In the genomic region with DNA sequence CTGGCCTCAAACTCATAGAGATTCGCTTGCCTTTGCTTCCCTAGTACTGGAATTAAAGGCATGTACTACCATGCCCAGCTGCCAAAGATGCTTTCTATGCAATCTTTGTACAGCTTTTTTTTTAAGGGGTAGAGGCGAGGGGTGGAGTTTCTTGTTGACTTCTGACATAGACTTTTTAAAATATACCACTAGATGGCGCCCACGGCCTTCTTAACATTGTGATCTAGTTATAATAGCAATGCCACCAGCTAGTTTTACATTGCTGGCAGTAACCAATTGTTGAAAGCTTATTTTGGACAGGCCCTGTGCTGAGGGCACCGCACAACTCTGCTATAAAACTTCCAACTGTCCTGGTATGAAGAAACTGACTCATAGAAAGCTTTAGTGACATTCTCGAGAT, we compare ENCODE assay signal across 8 mouse cellular contexts. TPM values are rescaled to one million over a fixed set of nuclear protein-coding genes. Genes with fewer than 3 reads are reported as not detected.
DNase-seq lines count a peak whose midpoint lies in the region; ATAC-seq lines count a peak whose summit lies in the region.

No protein-coding gene starts in this region.

- no peak overlapping the region for H3K4me2 ChIP-seq in limb, embryonic 11.5 days (ENCODE audit: low read depth, severe bottlenecking)

- peak; percentile 21 for DNase-seq in 3134 (ENCODE audit: extremely low read depth, insufficient read length, low spot score)
- peak; percentile 26 for DNase-seq in c-Kit-negative CD71-positive TER-119-positive erythroid progenitor cells, embryonic 14.5 days (ENCODE audit: low read depth, low spot score)
- peak; percentile 28 for DNase-seq in forebrain, embryonic 10.5 days (ENCODE audit: extremely low spot score, low spot score)
- DNase-seq in hindlimb bud, embryonic 11.5 days (ENCODE audit: extremely low spot score, low read depth, low spot score), result peak; percentile 46
- DNase-seq in limb, embryonic 11.5 days (ENCODE audit: low spot score), result peak; percentile 71
- peak; percentile 41 to 64 for DNase-seq in natural killer cell, adult 2 months (ENCODE audit: low spot score in 2 of 2)
- DNase-seq in frontal cortex, postnatal 14 days (ENCODE audit: low spot score in 2 of 2), result no peak

- no peak overlapping the region for H3K9ac ChIP-seq in limb, embryonic 11.5 days (ENCODE audit: low read length)

- no peaks in the 10 kb centered on the region for H3K27me3 ChIP-seq in forebrain, embryonic 10.5 days (ENCODE audit: poor library complexity, severe bottlenecking)
- no peaks in the 10 kb centered on the region for H3K27me3 ChIP-seq in limb, embryonic 11.5 days (ENCODE audit: control insufficient read depth, insufficient read depth, low read length)

- no peaks in the 10 kb centered on the region for H3K4me1 ChIP-seq in forebrain, embryonic 10.5 days
- H3K4me1 ChIP-seq in limb, embryonic 11.5 days (ENCODE audit: control insufficient read depth, insufficient read depth, low read length), result no peaks in the 10 kb centered on the region

- WGBS in forebrain, embryonic 10.5 days, result 21% methylated on average over 6 of the region's 6 CpGs
- 18% methylated on average over 6 of the region's 6 CpGs for WGBS in limb, embryonic 11.5 days

- H3K27ac ChIP-seq in forebrain, embryonic 10.5 days, result no peak overlapping the region
- H3K27ac ChIP-seq in limb, embryonic 11.5 days (replicated peaks; ENCODE audit: low read depth, low read length), result no peak overlapping the region

- H3K36me3 ChIP-seq in forebrain, embryonic 10.5 days (replicated peaks), result no peaks in the 10 kb centered on the region
- no peaks in the 10 kb centered on the region for H3K36me3 ChIP-seq in limb, embryonic 11.5 days (ENCODE audit: control insufficient read depth, insufficient read depth, low read length)

- ATAC-seq in CD4-positive, CD25-positive, alpha-beta regulatory T cell, adult 4 months, result peak; percentile 74
- ATAC-seq in limb, embryonic 11.5 days (ENCODE audit: insufficient number of reproducible peaks, low FRiP score, low TSS enrichment, low read depth), result no peak

- no peaks in the 10 kb centered on the region for H3K9me3 ChIP-seq in forebrain, embryonic 10.5 days
- H3K9me3 ChIP-seq in limb, embryonic 11.5 days (ENCODE audit: control insufficient read depth, low read length), result no peaks in the 10 kb centered on the region

- H3K4me3 ChIP-seq in forebrain, embryonic 10.5 days, result no peak overlapping the region
- no peak overlapping the region for H3K4me3 ChIP-seq in limb, embryonic 11.5 days (ENCODE audit: low read depth, low read length)

RNA-seq across cellular contexts. Expression of gene Acta2, which starts 11.3 kb away (rescaled TPM):
- polyA plus RNA-seq in CD4-positive, CD25-positive, alpha-beta regulatory T cell, adult 4 months (2017; shearing (Covaris generic)), result under 1 TPM; 0.39 to 0.47 TPM
- polyA plus RNA-seq in forebrain, embryonic 10.5 days (2016; fragmentation: Nextera tagmentation; extraction: Ambion mirVana), result 6.5 and 8.1 TPM in 2 replicates
- 43.5 and 48.5 TPM in 2 replicates for polyA plus RNA-seq in limb, embryonic 11.5 days (2014; fragmentation: Nextera tagmentation; extraction: Ambion mirVana)

RNA-seq across cellular contexts. Expression of gene Fas, which starts 46.4 kb away (rescaled TPM):
- polyA plus RNA-seq in CD4-positive, CD25-positive, alpha-beta regulatory T cell, adult 4 months (2017; shearing (Covaris generic)), result 100 to 1,000 TPM; 132 to 152 TPM
- polyA plus RNA-seq in forebrain, embryonic 10.5 days (2016; fragmentation: Nextera tagmentation; extraction: Ambion mirVana), result 0.21 TPM in 1 of 2 replicates, not detected in the other
- 0.44 and 0.72 TPM in 2 replicates for polyA plus RNA-seq in limb, embryonic 11.5 days (2014; fragmentation: Nextera tagmentation; extraction: Ambion mirVana)

RNA-seq across cellular contexts. Expression of gene Stambpl1, which starts 52.0 kb away (rescaled TPM):
- polyA plus RNA-seq in CD4-positive, CD25-positive, alpha-beta regulatory T cell, adult 4 months (2017; shearing (Covaris generic)), result 100 to 1,000 TPM in 1 of 2 experiments, 10 to 100 TPM in 1; 87.6 to 100 TPM
- polyA plus RNA-seq in forebrain, embryonic 10.5 days (2016; fragmentation: Nextera tagmentation; extraction: Ambion mirVana), result 3.2 and 3.7 TPM in 2 replicates
- polyA plus RNA-seq in limb, embryonic 11.5 days (2014; fragmentation: Nextera tagmentation; extraction: Ambion mirVana), result 11.9 and 12.0 TPM in 2 replicates

Comparison
In these comparisons a context has a peak if more than half of its experiments do, and no peak if none do; other contexts are left out.
1. DNase-seq: peak in 3134 (single experiment), c-Kit-negative CD71-positive TER-119-positive erythroid progenitor cells, embryonic 14.5 days (single experiment), forebrain, embryonic 10.5 days (single experiment), hindlimb bud, embryonic 11.5 days (single experiment), limb, embryonic 11.5 days (single experiment) and natural killer cell, adult 2 months (2 of 2); none in frontal cortex, postnatal 14 days (0 of 2).
2. RNA of gene Fas, which starts 46.4 kb away (polyA plus RNA-seq): 132 to 152 TPM in CD4-positive, CD25-positive, alpha-beta regulatory T cell, adult 4 months; 0.44 to 0.72 TPM in limb, embryonic 11.5 days and 0.21 TPM in forebrain, embryonic 10.5 days; every median in the first group is over 10 times any median in the second.